Mouse (Mus musculus) forebrain, embryonic 12.5 days (tissue): ENCODE results near the gene Iqcf1. TPM values are rescaled to one million over a fixed set of nuclear protein-coding genes. Genes with fewer than 3 reads are reported as not detected.

ENCODE experiments used
- ATAC-seq: fragments of 200-750 bp; cut with Nextera tagmentation; 2 replicates; pipeline ENCODE4 v1.8.0; 2017; ENCODE audit warnings: moderate TSS enrichment; ENCODE audit not compliant: low FRiP score
- H3K27ac ChIP-seq: fragments of 300-500 bp; sonication (generic); 2 replicates; pipeline ENCODE4 v1.5.1; 2016; ENCODE audit warnings: mild to moderate bottlenecking
- H3K27me3 ChIP-seq: fragments of 300-500 bp; sonication (generic); 2 replicates; pipeline ENCODE4 v1.6.1; 2016; ENCODE audit warnings: mild to moderate bottlenecking
- H3K36me3 ChIP-seq: fragments of 300-500 bp; sonication (generic); replicated peaks from 2 replicates; pipeline ENCODE4 v1.6.1; 2016; ENCODE audit warnings: mild to moderate bottlenecking
- H3K4me1 ChIP-seq: fragments of 300-500 bp; sonication (generic); 2 replicates; pipeline ENCODE4 v1.6.1; 2016
- H3K4me2 ChIP-seq: fragments of 300-500 bp; sonication (generic); 2 replicates; pipeline ENCODE4 v1.6.1; 2016; ENCODE audit warnings: mild to moderate bottlenecking, moderate library complexity
- H3K4me3 ChIP-seq: fragments of 300-500 bp; sonication (generic); replicated peaks from 2 replicates; pipeline ENCODE4 v1.5.1; 2016; ENCODE audit warnings: mild to moderate bottlenecking
- H3K9ac ChIP-seq: fragments of 300-500 bp; sonication (generic); 2 replicates; pipeline ENCODE4 v1.6.1; 2016; ENCODE audit warnings: mild to moderate bottlenecking
- H3K9me3 ChIP-seq: fragments of 300-500 bp; sonication (generic); 2 replicates; pipeline ENCODE4 v1.6.1; 2016
- WGBS: fragments of 180-500 bp; shearing (Covaris S2); methylation state at CpG from one replicate; pipeline ENCODE4 v1.1.7; 2016; 5-methylcytosine and 5-hydroxymethylcytosine counted together
- polyA plus RNA-seq: library from polyadenylated mRNA; unstranded; fragments of >200 nt; fragmentation: Nextera tagmentation; extraction: Ambion mirVana; gene quantifications from 2 replicates; pipeline ENCODE4 v1.2.1, GENCODE M21; 2016

Gene Iqcf1
- polyA plus RNA-seq, 1 experiment from 2014 or later: not detected

GRCm38 (mm10) chr9:106469317-106469716 lies 30.4 kb upstream of the Iqcf1 start:
- ATAC-seq: no peak
- WGBS: 86% methylated on average over 6 of the region's 6 CpGs
- H3K36me3 ChIP-seq: peaks cover 10% of the 10 kb centered on the region
- H3K9me3 ChIP-seq: no peaks in the 10 kb centered on the region
- no peak overlapping the region for H3K4me2 ChIP-seq
- peaks cover 33% of the 10 kb centered on the region for H3K4me1 ChIP-seq
- no peak overlapping the region for H3K9ac ChIP-seq
- no peak overlapping the region for H3K4me3 ChIP-seq
- H3K27me3 ChIP-seq: peaks cover 16% of the 10 kb centered on the region; the same call in 1 of the 2 replicates
- H3K27ac ChIP-seq: no peak overlapping the region

GRCm38 (mm10) chr9:106469776-106470175 lies 30.0 kb upstream of the Iqcf1 start:
- H3K4me2 ChIP-seq: no peak overlapping the region
- no peak overlapping the region for H3K9ac ChIP-seq
- peaks cover 33% of the 10 kb centered on the region for H3K4me1 ChIP-seq
- no peak overlapping the region for H3K4me3 ChIP-seq
- no peaks in the 10 kb centered on the region for H3K9me3 ChIP-seq
- peaks cover 7% of the 10 kb centered on the region for H3K36me3 ChIP-seq
- H3K27ac ChIP-seq: no peak overlapping the region
- WGBS: 72% methylated on average over 9 of the region's 9 CpGs
- ATAC-seq: no peak
- H3K27me3 ChIP-seq: peaks cover 16% of the 10 kb centered on the region; the same call in 1 of the 2 replicates

- Histone ChIP-seq H3K4me2 (no peak overlapping the region), H3K9me3 (no peaks in the 10 kb centered on the region), H3K4me3 (no peak overlapping the region), H3K4me1 (peaks cover 27% of the 10 kb centered on the region), H3K27me3 (peaks cover 14% of the 10 kb centered on the region; the same call in 1 of the 2 replicates), H3K9ac (no peak overlapping the region; the same call in 1 of the 2 replicates), H3K27ac (no peak overlapping the region), H3K36me3 (no peaks in the 10 kb centered on the region)
- ATAC-seq: no peak
- 67% methylated on average over 14 of the region's 14 CpGs for WGBS
These were observed 28.6 kb upstream of the Iqcf1 start for GRCm38 (mm10) chr9:106470991-106471750.

- H3K9me3 ChIP-seq: no peaks in the 10 kb centered on the region
- no peak overlapping the region for H3K27ac ChIP-seq
These were observed 27.9 kb upstream of the Iqcf1 start for GRCm38 (mm10) chr9:106471892-106472291.

GRCm38 (mm10) chr9:106472321-106472720 lies 27.4 kb upstream of the Iqcf1 start:
- WGBS: 73% methylated on average over 4 of the region's 4 CpGs
- no peak overlapping the region for H3K4me2 ChIP-seq
- H3K9me3 ChIP-seq: no peaks in the 10 kb centered on the region
- H3K4me1 ChIP-seq: peaks cover 32% of the 10 kb centered on the region
- H3K27ac ChIP-seq: no peak overlapping the region
- H3K4me3 ChIP-seq: no peak overlapping the region
- ATAC-seq: no peak
- H3K27me3 ChIP-seq: peaks cover 14% of the 10 kb centered on the region; the same call in 1 of the 2 replicates
- no peaks in the 10 kb centered on the region for H3K36me3 ChIP-seq
- H3K9ac ChIP-seq: no peak overlapping the region

More at GRCm38 (mm10) chr9:106471892-106472291, 27.9 kb upstream of the Iqcf1 start:
- Histone ChIP-seq H3K9ac (no peak overlapping the region; the same call in 1 of the 2 replicates), H3K27me3 (peaks cover 14% of the 10 kb centered on the region; the same call in 1 of the 2 replicates), H3K4me3 (no peak overlapping the region), H3K36me3 (no peaks in the 10 kb centered on the region), H3K4me1 (peaks cover 32% of the 10 kb centered on the region), H3K4me2 (no peak overlapping the region)
- 22% methylated on average over 5 of the region's 5 CpGs for WGBS
- ATAC-seq: no peak

- Histone ChIP-seq H3K4me1 (peaks cover 40% of the 10 kb centered on the region), H3K27ac (no peak overlapping the region)
- 88% methylated on average over 16 of the region's 16 CpGs for WGBS
These were observed 26.6 kb upstream of the Iqcf1 start for GRCm38 (mm10) chr9:106473081-106473752.

GRCm38 (mm10) chr9:106473753-106474105 lies 26.0 kb upstream of the Iqcf1 start:
- Histone ChIP-seq H3K4me1 (peaks cover 42% of the 10 kb centered on the region), H3K4me2 (no peak overlapping the region), H3K9me3 (no peaks in the 10 kb centered on the region), H3K4me3 (no peak overlapping the region), H3K36me3 (no peaks in the 10 kb centered on the region), H3K9ac (no peak overlapping the region), H3K27me3 (peaks cover 14% of the 10 kb centered on the region; the same call in 1 of the 2 replicates), H3K27ac (no peak overlapping the region)
- ATAC-seq: no peak
- 74% methylated on average over 5 of the region's 5 CpGs for WGBS

More at GRCm38 (mm10) chr9:106473081-106473752, 26.6 kb upstream of the Iqcf1 start:
- H3K4me2 ChIP-seq: no peak overlapping the region
- ATAC-seq: no peak
- H3K9ac ChIP-seq: no peak overlapping the region
- no peaks in the 10 kb centered on the region for H3K36me3 ChIP-seq
- peaks cover 14% of the 10 kb centered on the region; the same call in 1 of the 2 replicates for H3K27me3 ChIP-seq
- no peak overlapping the region for H3K4me3 ChIP-seq
- no peaks in the 10 kb centered on the region for H3K9me3 ChIP-seq

GRCm38 (mm10) chr9:106474456-106474855 lies 25.3 kb upstream of the Iqcf1 start:
- Histone ChIP-seq H3K9ac (peak overlapping the region; percentile 45; the same call in 1 of the 2 replicates), H3K36me3 (no peaks in the 10 kb centered on the region), H3K27me3 (peaks cover 14% of the 10 kb centered on the region; the same call in 1 of the 2 replicates), H3K27ac (no peak overlapping the region), H3K4me1 (peaks cover 42% of the 10 kb centered on the region), H3K4me3 (no peak overlapping the region; the same call in 1 of the 2 replicates), H3K4me2 (peak overlapping the region; percentile 8; the same call in 1 of the 2 replicates), H3K9me3 (no peaks in the 10 kb centered on the region)
- ATAC-seq: peak; percentile 15; the same call in 1 of the 2 replicates
- WGBS: 1% methylated on average over 6 of the region's 6 CpGs

GRCm38 (mm10) chr9:106475046-106475445 lies 24.7 kb upstream of the Iqcf1 start:
- peak overlapping the region; percentile 45; the same call in 1 of the 2 replicates for H3K9ac ChIP-seq
- H3K27ac ChIP-seq: no peak overlapping the region
- no peak overlapping the region for H3K4me2 ChIP-seq
- no peak overlapping the region; the same call in 1 of the 2 replicates for H3K4me3 ChIP-seq
- no peaks in the 10 kb centered on the region for H3K9me3 ChIP-seq
- peaks cover 3% of the 10 kb centered on the region; the same call in 1 of the 2 replicates for H3K36me3 ChIP-seq
- ATAC-seq: no peak
- 70% methylated on average over 7 of the region's 7 CpGs for WGBS
- peaks cover 42% of the 10 kb centered on the region for H3K4me1 ChIP-seq
- H3K27me3 ChIP-seq: peaks cover 14% of the 10 kb centered on the region; the same call in 1 of the 2 replicates

GRCm38 (mm10) chr9:106475663-106476001 lies 24.1 kb upstream of the Iqcf1 start, which contains the start of gene Rrp9:
Gene Rrp9, plus strand, starts transcription at chr9:106475963.
- no peak within 1 kb of the TSS for H3K27ac ChIP-seq
- peak within 1 kb of the TSS; percentile 73; the same call in 1 of the 2 replicates for H3K4me3 ChIP-seq
- 88% methylated on average over 10 of the region's 10 CpGs for WGBS
- peaks cover 42% of the 10 kb centered on the region for H3K4me1 ChIP-seq
- H3K4me2 ChIP-seq: peak within 1 kb of the TSS; percentile 31
- peak within 1 kb of the TSS; percentile 45; the same call in 1 of the 2 replicates for H3K9ac ChIP-seq
- no peaks in the 10 kb centered on the region for H3K9me3 ChIP-seq
- ATAC-seq: no peak
- peaks cover 7% of the 10 kb centered on the region for H3K36me3 ChIP-seq
- H3K27me3 ChIP-seq: peaks cover 14% of the 10 kb centered on the region; the same call in 1 of the 2 replicates

- H3K36me3 ChIP-seq: peaks cover 13% of the 10 kb centered on the region
- 0 out of 2 replicates have a peak overlapping the region, but pooled peaks have one; percentile 73 for H3K4me3 ChIP-seq
- peak overlapping the region; percentile 31 for H3K4me2 ChIP-seq
- no peaks in the 10 kb centered on the region for H3K9me3 ChIP-seq
- ATAC-seq: peak; percentile 61
- H3K27ac ChIP-seq: no peak overlapping the region
- 41% methylated on average over 16 of the region's 16 CpGs for WGBS
- 0 out of 2 replicates have a peak overlapping the region, but pooled peaks have one; percentile 13 for H3K9ac ChIP-seq
- H3K4me1 ChIP-seq: peaks cover 42% of the 10 kb centered on the region
- H3K27me3 ChIP-seq: peaks cover 14% of the 10 kb centered on the region; the same call in 1 of the 2 replicates
These were observed 23.5 kb upstream of the Iqcf1 start for GRCm38 (mm10) chr9:106476002-106476923.
